Mouse (Mus musculus) midbrain, embryonic 11.5 days (tissue): ENCODE results near the gene Rnf148. TPM values are rescaled to one million over a fixed set of nuclear protein-coding genes. Genes with fewer than 3 reads are reported as not detected.

ENCODE experiments used
- ATAC-seq: fragments of 200-750 bp; cut with Nextera tagmentation; 2 replicates; pipeline ENCODE4 v1.8.0; 2017; ENCODE audit warnings: moderate TSS enrichment, moderate library complexity; ENCODE audit not compliant: low FRiP score
- DNase-seq: peaks from one replicate; pipeline ENCODE4 v3.0.0; 2015; ENCODE audit warnings: low spot score; ENCODE audit errors: missing footprints
- H3K27ac ChIP-seq: fragments of 300-500 bp; sonication (generic); 2 replicates; pipeline ENCODE4 v1.5.1; 2014; ENCODE audit warnings: low read depth, low read length
- H3K27me3 ChIP-seq: fragments of 300-500 bp; sonication (generic); 2 replicates; pipeline ENCODE4 v1.6.1; 2014; ENCODE audit warnings: mild to moderate bottlenecking, low read length, moderate library complexity, mixed read lengths; ENCODE audit not compliant: control insufficient read depth, insufficient read depth
- H3K36me3 ChIP-seq: fragments of 300-500 bp; sonication (generic); 2 replicates; pipeline ENCODE4 v1.6.1; 2014; ENCODE audit warnings: mild to moderate bottlenecking, low read length, moderate library complexity, mixed read lengths; ENCODE audit not compliant: control insufficient read depth, insufficient read depth
- H3K4me1 ChIP-seq: fragments of 300-500 bp; sonication (generic); 2 replicates; pipeline ENCODE4 v1.6.1; 2014; ENCODE audit warnings: low read length; ENCODE audit not compliant: control insufficient read depth, insufficient read depth
- H3K4me2 ChIP-seq: fragments of 300-500 bp; sonication (generic); 2 replicates; pipeline ENCODE4 v1.6.1; 2014; ENCODE audit warnings: mild to moderate bottlenecking, moderate library complexity
- H3K4me3 ChIP-seq: fragments of 300-500 bp; sonication (generic); 2 replicates; pipeline ENCODE4 v1.5.1; 2014; ENCODE audit warnings: low read depth, low read length
- H3K9ac ChIP-seq: fragments of 300-500 bp; sonication (generic); 2 replicates; pipeline ENCODE4 v1.6.1; 2014; ENCODE audit warnings: low read length
- H3K9me3 ChIP-seq: fragments of 300-500 bp; sonication (generic); 2 replicates; pipeline ENCODE4 v1.6.1; 2016; ENCODE audit warnings: low read length; ENCODE audit not compliant: control insufficient read depth
- WGBS: fragments of 180-500 bp; shearing (Covaris S2); extraction: QIAGEN DNeasy Blood & Tissue Kit; methylation state at CpG from one replicate; pipeline ENCODE4 v1.1.7; 2014; 5-methylcytosine and 5-hydroxymethylcytosine counted together
- polyA plus RNA-seq: library from polyadenylated mRNA; unstranded; fragments of >200 nt; fragmentation: Nextera tagmentation; extraction: Ambion mirVana; gene quantifications from 2 replicates; pipeline ENCODE4 v1.2.1, GENCODE M21; 2014

Gene Rnf148
- not detected in 2 replicates for polyA plus RNA-seq

DNA sequence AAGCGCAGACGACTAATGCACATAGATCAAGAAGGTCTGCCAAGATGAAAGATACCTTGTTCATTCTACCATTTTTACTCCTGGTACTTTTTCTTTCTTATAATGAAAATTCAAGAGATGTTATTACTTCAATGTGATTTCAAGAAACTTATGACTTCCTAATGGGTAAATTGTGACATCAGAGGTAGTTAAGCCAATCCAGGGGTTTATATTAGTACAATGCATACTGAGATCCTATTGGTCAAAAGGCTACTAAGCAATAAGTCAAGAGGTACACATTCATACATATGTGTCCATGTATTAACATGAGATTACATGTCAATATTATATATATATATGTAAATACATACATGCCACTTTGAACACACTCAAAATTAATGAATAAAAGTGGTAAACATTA is at the start of gene Rnf148:
Gene Rnf148, minus strand, starts transcription at position 101 of the 400 bp plus-strand sequence.
- Histone ChIP-seq H3K4me3 (no peak within 1 kb of the TSS), H3K4me1 (no peaks in the 10 kb centered on the region), H3K27ac (no peak within 1 kb of the TSS), H3K36me3 (no peaks in the 10 kb centered on the region), H3K9ac (no peak within 1 kb of the TSS), H3K9me3 (no peaks in the 10 kb centered on the region), H3K4me2 (no peak within 1 kb of the TSS), H3K27me3 (no peaks in the 10 kb centered on the region)
- DNase-seq (no peak), ATAC-seq (no peak)
- 81% methylated on average over 2 of the region's 2 CpGs for WGBS

GRCm38 (mm10) chr6:23700879-23701278 is 45.9 kb upstream of the Rnf148 start:
- WGBS = 79% methylated on average over 3 of the region's 3 CpGs

GRCm38 (mm10) chr6:23678172-23678571 is 23.2 kb upstream of the Rnf148 start:
- Histone ChIP-seq H3K27ac (no peak overlapping the region), H3K27me3 (no peaks in the 10 kb centered on the region), H3K9ac (no peak overlapping the region), H3K4me2 (no peak overlapping the region), H3K4me1 (no peaks in the 10 kb centered on the region), H3K4me3 (no peak overlapping the region), H3K36me3 (no peaks in the 10 kb centered on the region), H3K9me3 (no peaks in the 10 kb centered on the region)
- no peak for DNase-seq
- ATAC-seq = no peak
- WGBS = 85% methylated on average over 1 of the region's 1 CpGs

More at GRCm38 (mm10) chr6:23700879-23701278, 45.9 kb upstream of the Rnf148 start:
- Histone ChIP-seq H3K4me1 (no peaks in the 10 kb centered on the region), H3K4me2 (no peak overlapping the region), H3K9me3 (no peaks in the 10 kb centered on the region), H3K27me3 (no peaks in the 10 kb centered on the region), H3K27ac (no peak overlapping the region), H3K4me3 (no peak overlapping the region), H3K36me3 (no peaks in the 10 kb centered on the region), H3K9ac (no peak overlapping the region)
- ATAC-seq (no peak), DNase-seq (no peak)

DNA sequence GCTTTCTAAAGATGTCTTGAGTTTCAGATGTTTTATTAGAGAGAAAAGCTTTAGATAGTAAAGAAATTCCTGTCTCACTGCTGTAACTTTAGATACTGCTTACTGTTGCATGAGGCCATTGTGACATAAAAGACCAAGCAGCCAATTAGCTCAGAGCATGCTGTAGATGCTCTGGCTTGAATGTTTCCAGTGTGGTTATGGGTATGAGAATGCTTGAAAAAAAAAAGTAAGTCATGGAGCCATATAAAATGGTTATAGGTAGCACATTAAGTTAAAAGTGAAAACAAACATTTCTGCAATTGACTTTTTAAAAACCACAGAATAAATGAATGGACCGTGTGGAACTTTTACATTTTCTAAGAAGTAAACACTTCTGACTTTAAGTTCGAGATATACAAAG is 4.7 kb downstream of the Rnf148 start, which contains the start of gene Rnf133:
Gene Rnf133, minus strand, starts transcription at position 101 of the 400 bp plus-strand sequence.
- no peak within 1 kb of the TSS for H3K4me2 ChIP-seq
- H3K27ac ChIP-seq = no peak within 1 kb of the TSS
- no peaks in the 10 kb centered on the region for H3K4me1 ChIP-seq
- DNase-seq (no peak), ATAC-seq (no peak)
- no peaks in the 10 kb centered on the region for H3K27me3 ChIP-seq
- WGBS = 99% methylated on average over 2 of the region's 2 CpGs
- no peak within 1 kb of the TSS for H3K4me3 ChIP-seq
- no peaks in the 10 kb centered on the region for H3K9me3 ChIP-seq
- no peak within 1 kb of the TSS for H3K9ac ChIP-seq
- no peaks in the 10 kb centered on the region for H3K36me3 ChIP-seq

DNA sequence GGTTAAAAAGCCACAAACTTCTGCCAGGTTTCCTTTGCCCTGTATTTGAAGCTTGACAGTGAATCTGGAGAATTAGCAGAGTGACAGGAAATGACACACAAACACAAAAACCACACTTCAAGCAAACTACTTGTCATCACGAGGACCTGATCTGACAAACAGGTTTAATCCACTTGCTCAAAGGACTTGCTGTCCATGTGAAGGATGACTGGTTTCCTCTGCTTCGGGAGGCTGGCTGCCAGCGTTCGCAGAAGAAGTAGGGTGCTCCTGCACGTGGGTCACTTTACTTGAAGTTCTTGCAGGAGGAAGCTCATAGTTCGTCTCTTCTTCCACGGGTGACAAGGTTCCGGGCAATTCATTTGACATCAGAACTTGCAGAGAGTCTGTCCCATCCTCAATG is 6.2 kb downstream of the Rnf148 start:
- 77% methylated on average over 8 of the region's 8 CpGs for WGBS
- Histone ChIP-seq H3K9ac (no peak overlapping the region), H3K4me3 (no peak overlapping the region), H3K27ac (no peak overlapping the region), H3K9me3 (no peaks in the 10 kb centered on the region), H3K4me1 (no peaks in the 10 kb centered on the region), H3K27me3 (no peaks in the 10 kb centered on the region), H3K4me2 (no peak overlapping the region), H3K36me3 (no peaks in the 10 kb centered on the region)
- ATAC-seq (no peak), DNase-seq (no peak)

DNA sequence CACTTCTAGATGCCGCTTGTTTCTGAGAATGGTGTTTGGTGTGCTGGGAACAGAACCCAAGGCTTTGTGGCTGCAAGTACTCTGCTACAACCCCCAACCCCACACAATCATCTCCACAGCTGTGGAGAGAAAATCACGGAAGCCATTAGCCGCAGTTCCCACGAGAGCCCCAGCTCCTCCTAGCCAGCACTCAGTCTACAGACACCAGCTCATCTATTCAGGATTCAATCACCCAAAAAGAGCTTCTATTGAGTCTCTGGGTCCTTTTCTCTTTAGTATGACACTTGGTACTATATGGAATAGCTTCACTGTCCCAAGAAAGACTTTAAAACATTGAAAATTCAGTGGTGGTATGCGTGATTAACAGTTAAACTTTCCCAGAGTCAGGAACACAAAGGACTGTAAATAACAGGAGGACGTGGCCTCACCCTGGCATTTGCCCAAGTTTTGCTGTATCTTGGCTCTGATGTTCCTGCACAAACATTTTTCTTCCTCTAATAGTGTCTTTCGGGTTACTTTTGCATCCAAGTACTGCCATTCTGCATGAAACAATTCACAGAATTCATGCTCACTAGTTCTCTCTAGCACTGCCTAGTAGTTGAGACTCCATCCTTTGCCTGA is 7.2 kb downstream of the Rnf148 start:
- no peaks in the 10 kb centered on the region for H3K27me3 ChIP-seq
- no peak for DNase-seq
- H3K9ac ChIP-seq = no peak overlapping the region
- H3K36me3 ChIP-seq = no peaks in the 10 kb centered on the region
- no peaks in the 10 kb centered on the region for H3K9me3 ChIP-seq
- no peak for ATAC-seq
- no peak overlapping the region for H3K4me3 ChIP-seq
- no peak overlapping the region for H3K27ac ChIP-seq
- 90% methylated on average over 7 of the region's 7 CpGs for WGBS
- no peak overlapping the region for H3K4me2 ChIP-seq
- H3K4me1 ChIP-seq = no peaks in the 10 kb centered on the region

DNA sequence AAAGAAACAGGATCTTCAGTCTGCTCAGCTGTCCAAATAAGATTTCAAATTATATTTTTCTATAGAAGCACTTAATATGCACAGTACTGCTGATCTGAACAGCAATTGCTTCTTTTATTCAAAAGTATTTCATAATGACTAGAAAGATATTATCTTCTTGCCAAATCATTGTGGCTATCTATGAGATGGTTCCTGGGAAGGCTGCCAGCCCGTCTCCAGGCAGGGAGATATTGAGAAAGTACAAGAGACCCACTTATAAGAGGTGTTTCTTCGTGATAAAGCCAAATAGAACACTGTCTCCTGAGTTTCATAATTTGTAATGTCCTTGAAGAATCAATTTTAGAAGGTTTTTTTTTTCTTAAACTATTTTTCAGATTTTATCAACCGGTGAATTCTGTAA is 17.9 kb downstream of the Rnf148 start:
- no peak overlapping the region for H3K4me3 ChIP-seq
- no peaks in the 10 kb centered on the region for H3K27me3 ChIP-seq
- no peak overlapping the region for H3K4me2 ChIP-seq
- WGBS = 82% methylated on average over 3 of the region's 3 CpGs
- ATAC-seq = no peak
- no peaks in the 10 kb centered on the region for H3K36me3 ChIP-seq
- no peak overlapping the region for H3K9ac ChIP-seq
- no peaks in the 10 kb centered on the region for H3K4me1 ChIP-seq
- no peaks in the 10 kb centered on the region for H3K9me3 ChIP-seq
- H3K27ac ChIP-seq = no peak overlapping the region
- no peak for DNase-seq

DNA sequence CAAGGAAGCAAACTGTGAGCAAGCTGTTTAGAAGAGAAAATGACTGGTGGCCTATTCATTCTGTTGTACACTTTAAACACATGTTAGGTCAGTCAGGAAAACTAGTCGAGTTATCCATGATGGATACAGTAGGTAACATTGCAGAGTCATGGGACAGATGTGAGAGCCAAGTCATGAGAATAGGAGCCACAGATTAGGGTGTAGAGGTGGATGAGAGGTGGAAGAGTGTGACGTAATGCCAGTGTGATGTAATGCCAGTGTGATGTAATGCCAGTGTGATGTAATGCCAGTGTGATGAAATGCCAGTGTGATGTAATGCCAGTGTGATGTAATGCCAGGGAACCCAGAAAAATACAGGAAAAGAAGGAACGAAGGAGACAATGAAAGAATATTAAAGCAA is 19.7 kb downstream of the Rnf148 start:
- WGBS = 95% methylated on average over 3 of the region's 3 CpGs

DNA sequence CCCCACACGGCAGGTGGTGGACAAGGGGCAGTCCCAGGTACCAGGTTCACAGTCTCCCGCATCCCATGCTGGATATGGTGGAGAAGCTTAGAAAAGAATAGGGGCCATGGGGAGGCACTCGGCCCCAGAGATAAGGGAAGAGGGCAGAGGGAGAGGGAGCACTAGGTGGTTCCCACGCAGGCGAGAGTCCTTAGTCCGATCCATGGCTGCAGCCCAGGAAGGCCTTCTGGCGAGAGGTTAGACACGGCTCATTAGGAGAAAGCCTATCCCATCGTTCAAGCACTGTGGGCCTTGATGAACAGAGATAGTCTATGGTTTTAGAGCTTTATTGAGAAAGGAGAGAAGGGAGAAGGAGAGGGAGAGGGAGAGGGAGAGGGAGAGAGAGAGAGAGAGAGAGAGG is 20.9 kb downstream of the Rnf148 start:
- Histone ChIP-seq H3K27me3 (no peaks in the 10 kb centered on the region), H3K9me3 (no peaks in the 10 kb centered on the region), H3K4me1 (peaks cover 3% of the 10 kb centered on the region; the same call in 1 of the 2 replicates), H3K27ac (no peak overlapping the region), H3K36me3 (no peaks in the 10 kb centered on the region), H3K9ac (no peak overlapping the region), H3K4me2 (no peak overlapping the region), H3K4me3 (no peak overlapping the region)
- ATAC-seq = no peak
- 81% methylated on average over 9 of the region's 9 CpGs for WGBS
- DNase-seq = no peak

More for the DNA sequence above, 19.7 kb downstream of the Rnf148 start:
- DNase-seq (no peak), ATAC-seq (no peak)
- peaks cover 3% of the 10 kb centered on the region; the same call in 1 of the 2 replicates for H3K4me1 ChIP-seq
- H3K27me3 ChIP-seq = no peaks in the 10 kb centered on the region
- H3K4me3 ChIP-seq = no peak overlapping the region
- no peak overlapping the region for H3K27ac ChIP-seq
- no peak overlapping the region for H3K9ac ChIP-seq
- no peaks in the 10 kb centered on the region for H3K36me3 ChIP-seq
- H3K9me3 ChIP-seq = no peaks in the 10 kb centered on the region
- no peak overlapping the region for H3K4me2 ChIP-seq
